In genomic region chr19:38245361-38246176, GRCm38 (mm10) we compare ENCODE assay signal across 12 mouse cellular contexts. TPM values are rescaled to one million over a fixed set of nuclear protein-coding genes. Genes with fewer than 3 reads are reported as not detected.
DNase-seq lines count a peak whose midpoint lies in the region; ATAC-seq and TF ChIP-seq lines count a peak whose summit lies in the region.
"Had no signal": no experiment of that assay in that cellular context is flagged by ENCODE, and none has a peak within 500 bp of the region (broad histone marks: within the 10 kb centered on the region; RNA-seq: fewer than 3 reads in every experiment).

No protein-coding gene starts in this region.

- no peak for TF ChIP-seq CTCF in kidney, postnatal 0 days (IDR thresholded peaks at IDR 0.05; ENCODE audit: low read depth)

- DNase-seq in kidney, postnatal 0 days (ENCODE audit: low spot score), result peak; percentile 16
- no peak for DNase-seq in kidney, adult 18-20 months
- no peak for DNase-seq in adrenal gland, postnatal 36 days
- DNase-seq in cerebellum, adult 18-20 months, result no peak
- DNase-seq in lung, postnatal 36 days, result no peak
- DNase-seq: kidney, postnatal 25 days; lung, embryonic 14.5 days; thymus, adult 18-20 months had no signal

- no peak for ATAC-seq in kidney, postnatal 0 days (replicated peaks; ENCODE audit: low FRiP score, low read depth)
- ATAC-seq in embryonic facial prominence, embryonic 15.5 days (ENCODE audit: insufficient number of reproducible peaks, low FRiP score, low TSS enrichment, low read depth), result no peak
- ATAC-seq in hematopoietic stem cell, adult 5-6 weeks (replicated peaks in 1 of 2; ENCODE audit: insufficient read depth in 1 of 2, low FRiP score in 2 of 2, low TSS enrichment in 1 of 2, low read depth in 1 of 2, poor library complexity in 2 of 2, severe bottlenecking in 2 of 2), result peak; percentile 56 to 67; a peak in 2 of 4 replicates
- 0 out of 2 replicates have a peak, but pooled peaks have one; percentile 23 for ATAC-seq in midbrain, embryonic 16.5 days

- 44% methylated on average over 10 of the region's 10 CpGs for WGBS in kidney, postnatal 0 days
- WGBS in embryonic facial prominence, embryonic 15.5 days, result 42% methylated on average over 10 of the region's 10 CpGs
- WGBS in midbrain, embryonic 16.5 days, result 59% methylated on average over 10 of the region's 10 CpGs

- H3K4me2 ChIP-seq in kidney, postnatal 0 days (ENCODE audit: low read length), result no peak overlapping the region
- H3K4me2 ChIP-seq in embryonic facial prominence, embryonic 15.5 days (replicated peaks), result peak overlapping the region; percentile 17; the same call in 1 of the 2 replicates
- 0 out of 2 replicates have a peak overlapping the region, but pooled peaks have one; percentile 3 for H3K4me2 ChIP-seq in midbrain, embryonic 16.5 days (ENCODE audit: low read length)
- H3K4me2 ChIP-seq: lung, embryonic 14.5 days had no signal

- no peak overlapping the region for H3K27ac ChIP-seq in kidney, postnatal 0 days
- H3K27ac ChIP-seq in embryonic facial prominence, embryonic 15.5 days (replicated peaks), result no peak overlapping the region
- H3K27ac ChIP-seq in midbrain, embryonic 16.5 days (ENCODE audit: low read length), result peak overlapping the region; percentile 13; the same call in 1 of the 2 replicates

- H3K27me3 ChIP-seq in kidney, postnatal 0 days (ENCODE audit: insufficient read depth, low read length), result no peaks in the 10 kb centered on the region
- H3K27me3 ChIP-seq in embryonic facial prominence, embryonic 15.5 days, result no peaks in the 10 kb centered on the region
- H3K27me3 ChIP-seq in midbrain, embryonic 16.5 days (ENCODE audit: control insufficient read depth, insufficient read depth, low read depth, low read length), result no peaks in the 10 kb centered on the region

- H3K9ac ChIP-seq in kidney, postnatal 0 days (ENCODE audit: low read depth, low read length), result no peak overlapping the region
- H3K9ac ChIP-seq in embryonic facial prominence, embryonic 15.5 days, result no peak overlapping the region
- H3K9ac ChIP-seq in midbrain, embryonic 16.5 days (ENCODE audit: low read depth, low read length), result no peak overlapping the region
- H3K9ac ChIP-seq: lung, embryonic 14.5 days had no signal

- no peaks in the 10 kb centered on the region for H3K4me1 ChIP-seq in kidney, postnatal 0 days (replicated peaks; ENCODE audit: insufficient read depth, low read length)
- 0 out of 2 replicates have a peak, but pooled peaks cover 3% of the 10 kb centered on the region for H3K4me1 ChIP-seq in embryonic facial prominence, embryonic 15.5 days
- peaks cover 5% of the 10 kb centered on the region for H3K4me1 ChIP-seq in midbrain, embryonic 16.5 days (ENCODE audit: control insufficient read depth, insufficient read depth, low read length)

- H3K36me3 ChIP-seq in kidney, postnatal 0 days (ENCODE audit: insufficient read depth, low read length), result no peaks in the 10 kb centered on the region
- H3K36me3 ChIP-seq in embryonic facial prominence, embryonic 15.5 days, result no peaks in the 10 kb centered on the region
- no peaks in the 10 kb centered on the region for H3K36me3 ChIP-seq in midbrain, embryonic 16.5 days (ENCODE audit: control insufficient read depth, insufficient read depth, low read length)

- H3K4me3 ChIP-seq in kidney, postnatal 0 days (replicated peaks; ENCODE audit: low read depth, low read length), result no peak overlapping the region
- H3K4me3 ChIP-seq in embryonic facial prominence, embryonic 15.5 days (replicated peaks), result no peak overlapping the region
- H3K4me3 ChIP-seq in midbrain, embryonic 16.5 days (ENCODE audit: low read depth, low read length), result no peak overlapping the region

- no peaks in the 10 kb centered on the region for H3K9me3 ChIP-seq in kidney, postnatal 0 days (replicated peaks; ENCODE audit: low read length)
- no peaks in the 10 kb centered on the region for H3K9me3 ChIP-seq in embryonic facial prominence, embryonic 15.5 days (replicated peaks)
- H3K9me3 ChIP-seq in midbrain, embryonic 16.5 days (replicated peaks; ENCODE audit: control insufficient read depth, low read length, poor library complexity, severe bottlenecking), result no peaks in the 10 kb centered on the region

RNA-seq across cellular contexts. Expression of gene Lgi1, which starts 18.8 kb away (rescaled TPM):
- polyA plus RNA-seq in kidney, postnatal 0 days (2015; fragmentation: Nextera tagmentation; extraction: Ambion mirVana), result 1.4 and 1.6 TPM in 2 replicates
- 2.6 and 2.8 TPM in 2 replicates for polyA plus RNA-seq in embryonic facial prominence, embryonic 15.5 days (2015; fragmentation: Nextera tagmentation; extraction: Ambion mirVana)
- total RNA-seq in hematopoietic stem cell, adult 5-6 weeks (2017), result 3.0 TPM in 1 of 2 replicates, not detected in the other
- 24.4 and 28.6 TPM in 2 replicates for polyA plus RNA-seq in midbrain, embryonic 16.5 days (2015; fragmentation: Nextera tagmentation; extraction: Ambion mirVana)
- total RNA-seq in adrenal gland, postnatal 36 days (2021), result under 1 TPM; 0.56 to 0.99 TPM
- total RNA-seq: MEL had no signal
- polyA plus RNA-seq: lung, embryonic 14.5 days had no signal

RNA-seq across cellular contexts. Expression of gene Fra10ac1, which starts 21.6 kb away (rescaled TPM):
- 36.5 and 37.6 TPM in 2 replicates for polyA plus RNA-seq in kidney, postnatal 0 days (2015; fragmentation: Nextera tagmentation; extraction: Ambion mirVana)
- polyA plus RNA-seq in embryonic facial prominence, embryonic 15.5 days (2015; fragmentation: Nextera tagmentation; extraction: Ambion mirVana), result 34.5 and 35.4 TPM in 2 replicates
- total RNA-seq in hematopoietic stem cell, adult 5-6 weeks (2017), result 41.5 and 51.5 TPM in 2 replicates
- 41.3 and 50.7 TPM in 2 replicates for polyA plus RNA-seq in midbrain, embryonic 16.5 days (2015; fragmentation: Nextera tagmentation; extraction: Ambion mirVana)
- total RNA-seq in adrenal gland, postnatal 36 days (2021), result 10 to 100 TPM; 13.4 to 13.7 TPM

Comparison
In these comparisons a context has a peak if more than half of its experiments do, and no peak if none do; other contexts are left out.
1. ATAC-seq: peak in hematopoietic stem cell, adult 5-6 weeks (2 of 2) and midbrain, embryonic 16.5 days (single experiment); none in kidney, postnatal 0 days (single experiment) and embryonic facial prominence, embryonic 15.5 days (single experiment).